Mouse (Mus musculus): Measurements from ENCODE around the gene Mta1.

Gene Mta1

GRCm38 (mm10) chr12:113098530-113099151, 563 bp downstream of the Mta1 start:
- no peak for DNase-seq (ENCODE audit: low spot score)

- DNase-seq (ENCODE audit: low spot score) = no peak
Measured at GRCm38 (mm10) chr12:113099470-113100237, 1.6 kb downstream of the Mta1 start.

GRCm38 (mm10) chr12:113100448-113101076, 2.5 kb downstream of the Mta1 start:
- no peak for DNase-seq (ENCODE audit: low spot score)

- no peak for DNase-seq (ENCODE audit: low spot score)
Measured at GRCm38 (mm10) chr12:113101251-113101960, 3.3 kb downstream of the Mta1 start.

GRCm38 (mm10) chr12:113102461-113102860, 4.4 kb downstream of the Mta1 start:
- no peak for DNase-seq (ENCODE audit: low spot score)

GRCm38 (mm10) chr12:113103846-113104451, 5.9 kb downstream of the Mta1 start:
- no peak for DNase-seq (ENCODE audit: low spot score)

GRCm38 (mm10) chr12:113106386-113106785, 8.3 kb downstream of the Mta1 start:
- DNase-seq (ENCODE audit: low spot score) = no peak

GRCm38 (mm10) chr12:113107431-113108124, 9.5 kb downstream of the Mta1 start:
- DNase-seq (ENCODE audit: low spot score) = no peak

- DNase-seq (ENCODE audit: low spot score) = no peak
Measured at GRCm38 (mm10) chr12:113108528-113109283, 10.6 kb downstream of the Mta1 start.

GRCm38 (mm10) chr12:113109801-113110200, 11.7 kb downstream of the Mta1 start:
- DNase-seq (ENCODE audit: low spot score) = no peak

- DNase-seq (ENCODE audit: low spot score) = no peak
Measured at GRCm38 (mm10) chr12:113114141-113114540, 16.1 kb downstream of the Mta1 start.

- no peak for DNase-seq (ENCODE audit: low spot score)
Measured at GRCm38 (mm10) chr12:113114856-113115538, 16.9 kb downstream of the Mta1 start.

GRCm38 (mm10) chr12:113119516-113120410, 21.7 kb downstream of the Mta1 start:
- DNase-seq (ENCODE audit: low spot score) = no peak

GRCm38 (mm10) chr12:113124726-113125125, 26.6 kb downstream of the Mta1 start:
- no peak for DNase-seq (ENCODE audit: low spot score)

- no peak for DNase-seq (ENCODE audit: low spot score)
Measured at GRCm38 (mm10) chr12:113130732-113131131, 32.7 kb downstream of the Mta1 start.

- no peak for DNase-seq (ENCODE audit: low spot score)
Measured at GRCm38 (mm10) chr12:113131601-113132000, 33.5 kb downstream of the Mta1 start.

GRCm38 (mm10) chr12:113132567-113132966, 34.5 kb downstream of the Mta1 start:
- no peak for DNase-seq (ENCODE audit: low spot score)

- DNase-seq (ENCODE audit: low spot score) = no peak
Measured at GRCm38 (mm10) chr12:113133260-113133659, 35.2 kb downstream of the Mta1 start.

- no peak for DNase-seq (ENCODE audit: low spot score)
Measured at GRCm38 (mm10) chr12:113133861-113134403, 35.9 kb downstream of the Mta1 start.
